Mouse (Mus musculus): ENCODE data around the gene Akap13. TPM values are rescaled to one million over a fixed set of nuclear protein-coding genes. Genes with fewer than 3 reads are reported as not detected.

Gene Akap13
- polyA plus RNA-seq, 1 experiment from 2014 or later, result 12.0 TPM

DNA sequence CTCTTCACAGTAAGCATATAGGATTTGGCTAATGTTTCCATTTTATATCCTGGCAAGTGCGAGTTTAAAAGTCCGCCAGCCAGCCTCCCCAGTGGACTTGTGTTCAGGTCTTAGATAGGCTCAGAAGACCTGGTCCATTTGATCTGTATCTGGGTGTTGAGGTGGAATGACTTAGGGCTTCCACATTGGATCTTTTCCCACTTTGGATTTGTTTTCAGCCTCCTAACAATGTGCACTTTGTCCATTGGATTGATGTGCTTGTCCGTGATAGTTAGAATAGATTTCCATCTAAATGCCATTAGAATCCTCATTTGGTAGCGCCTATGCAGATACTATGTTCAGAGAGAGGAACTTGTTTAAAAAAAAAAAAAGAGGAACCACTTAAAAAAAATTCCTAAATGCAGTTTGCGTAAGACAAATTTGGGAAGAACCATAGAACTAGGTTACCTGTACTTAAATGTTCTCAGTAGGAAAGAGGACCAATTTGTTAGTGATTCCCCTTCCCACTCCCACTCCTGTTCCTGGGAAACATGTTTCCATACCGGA lies 95.5 kb downstream of the Akap13 start:
- H3K4me2 ChIP-seq (ENCODE audit: low read length), result no peak overlapping the region
- H3K4me1 ChIP-seq (replicated peaks; ENCODE audit: control insufficient read depth, insufficient read depth, low read length), result no peaks in the 10 kb centered on the region
- ATAC-seq, result no peak
- no peaks in the 10 kb centered on the region for H3K27me3 ChIP-seq (replicated peaks; ENCODE audit: control insufficient read depth, insufficient read depth, low read length)
- no peaks in the 10 kb centered on the region for H3K9me3 ChIP-seq (ENCODE audit: control insufficient read depth, low read length)
- H3K36me3 ChIP-seq (ENCODE audit: control insufficient read depth, insufficient read depth), result no peaks in the 10 kb centered on the region
- H3K27ac ChIP-seq (ENCODE audit: low read length), result no peak overlapping the region
- H3K4me3 ChIP-seq (replicated peaks; ENCODE audit: low read length), result no peak overlapping the region
- no peak overlapping the region for H3K9ac ChIP-seq (replicated peaks; ENCODE audit: low read depth, low read length)
- 79% methylated on average over 6 of the region's 6 CpGs for WGBS

DNA sequence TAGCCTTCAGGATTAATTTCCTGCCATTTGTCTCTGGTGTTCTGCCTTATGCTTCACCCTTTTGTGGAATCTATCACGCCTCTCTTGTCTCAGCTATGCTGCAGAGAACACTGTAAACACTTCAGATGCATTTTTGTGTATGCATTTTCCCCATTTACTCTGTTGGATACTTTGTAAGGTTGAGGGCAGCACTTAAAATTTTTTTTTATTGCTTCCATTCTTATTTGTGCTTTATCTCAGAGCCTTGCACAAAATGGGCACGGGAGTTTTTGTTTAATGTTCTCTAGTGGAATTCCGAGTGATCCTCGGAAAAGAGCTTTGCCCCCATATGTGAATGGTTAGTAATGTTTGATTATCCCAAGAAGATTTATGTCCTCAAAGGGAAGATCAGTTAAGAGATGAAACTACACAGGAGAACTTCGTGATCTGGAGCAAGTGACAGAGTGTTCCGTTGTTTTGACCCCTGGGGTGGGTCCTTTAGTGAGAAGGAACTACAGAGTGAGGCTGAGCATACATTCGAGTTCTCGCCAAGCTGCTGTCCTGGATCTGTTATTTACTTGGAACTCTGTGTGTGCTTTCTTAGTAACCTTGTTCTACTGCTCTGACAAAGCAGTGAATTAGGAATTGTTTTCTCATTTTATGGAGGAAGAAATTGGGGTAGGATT lies 97.8 kb downstream of the Akap13 start:
- Histone ChIP-seq H3K27ac (ENCODE audit: low read length) (no peak overlapping the region), H3K4me2 (ENCODE audit: low read length) (no peak overlapping the region), H3K4me3 (replicated peaks; ENCODE audit: low read length) (no peak overlapping the region), H3K9ac (replicated peaks; ENCODE audit: low read depth, low read length) (no peak overlapping the region), H3K9me3 (ENCODE audit: control insufficient read depth, low read length) (no peaks in the 10 kb centered on the region), H3K27me3 (replicated peaks; ENCODE audit: control insufficient read depth, insufficient read depth, low read length) (no peaks in the 10 kb centered on the region), H3K36me3 (ENCODE audit: control insufficient read depth, insufficient read depth) (no peaks in the 10 kb centered on the region), H3K4me1 (replicated peaks; ENCODE audit: control insufficient read depth, insufficient read depth, low read length) (no peaks in the 10 kb centered on the region)
- WGBS, result 90% methylated on average over 8 of the region's 8 CpGs
- ATAC-seq, result no peak

DNA sequence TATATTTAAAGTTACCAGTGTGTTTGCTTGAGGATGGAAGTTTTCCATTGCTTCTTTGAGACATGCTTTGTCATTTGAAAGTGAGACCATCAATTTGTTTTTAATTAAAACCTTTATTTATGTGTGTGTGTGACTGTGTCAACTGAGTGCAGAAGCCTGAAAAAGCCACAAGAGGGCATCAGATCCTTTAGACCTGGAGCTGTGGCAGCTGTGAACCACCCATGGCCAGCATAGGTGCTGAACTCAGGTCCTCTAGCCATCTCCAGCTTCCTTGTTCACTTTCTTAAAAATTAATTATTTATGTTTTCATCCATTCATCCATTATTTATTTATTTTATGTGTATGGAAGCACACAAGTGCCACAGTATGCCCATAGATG lies 98.3 kb downstream of the Akap13 start:
- H3K9ac ChIP-seq (replicated peaks; ENCODE audit: low read depth, low read length), result no peak overlapping the region
- H3K36me3 ChIP-seq (ENCODE audit: control insufficient read depth, insufficient read depth), result no peaks in the 10 kb centered on the region
- H3K4me2 ChIP-seq (ENCODE audit: low read length), result no peak overlapping the region
- no peaks in the 10 kb centered on the region for H3K9me3 ChIP-seq (ENCODE audit: control insufficient read depth, low read length)
- no peak for ATAC-seq
- H3K4me1 ChIP-seq (replicated peaks; ENCODE audit: control insufficient read depth, insufficient read depth, low read length), result no peaks in the 10 kb centered on the region
- no peak overlapping the region for H3K4me3 ChIP-seq (replicated peaks; ENCODE audit: low read length)
- H3K27ac ChIP-seq (ENCODE audit: low read length), result no peak overlapping the region
- no peaks in the 10 kb centered on the region for H3K27me3 ChIP-seq (replicated peaks; ENCODE audit: control insufficient read depth, insufficient read depth, low read length)

DNA sequence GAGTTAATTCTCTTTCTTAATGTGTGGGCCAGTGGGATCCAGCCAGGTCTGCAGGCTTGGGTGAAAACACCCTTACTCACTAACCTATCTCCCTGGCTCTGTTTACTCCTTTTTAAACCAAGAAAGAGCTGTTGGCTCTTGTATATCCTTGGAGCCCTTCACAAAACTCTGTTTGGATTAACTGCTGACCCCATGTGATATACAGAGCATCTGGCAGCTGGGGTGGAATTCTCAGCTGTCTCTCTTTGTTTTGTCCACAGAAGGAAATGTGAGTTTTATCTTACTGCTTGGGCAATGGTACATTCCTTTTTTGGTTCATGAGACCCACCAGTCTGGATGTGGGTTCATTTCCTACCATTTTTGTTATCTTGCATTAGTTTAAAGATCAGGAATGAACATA lies 98.7 kb downstream of the Akap13 start:
- no peak for ATAC-seq
- H3K27me3 ChIP-seq (replicated peaks; ENCODE audit: control insufficient read depth, insufficient read depth, low read length), result no peaks in the 10 kb centered on the region
- H3K4me3 ChIP-seq (replicated peaks; ENCODE audit: low read length), result no peak overlapping the region

DNA sequence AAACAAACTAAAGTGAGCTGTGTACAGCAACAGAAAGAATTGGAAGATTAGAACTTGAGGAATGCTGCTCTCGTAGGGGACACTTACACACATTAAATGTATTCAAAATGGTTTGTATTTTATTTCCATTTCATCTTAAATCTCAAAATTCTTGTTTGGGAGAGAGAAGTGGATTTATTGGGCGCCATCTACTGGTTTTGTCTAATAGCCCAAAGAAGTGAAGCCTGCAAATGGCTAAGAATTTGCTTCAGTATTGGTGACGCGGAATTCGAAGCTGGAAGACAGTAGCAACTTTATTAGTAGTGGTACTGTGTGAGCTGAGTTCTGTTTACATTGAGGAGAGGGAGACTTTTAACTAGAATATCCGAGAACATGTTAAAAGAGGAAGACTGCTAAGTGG lies 100.6 kb downstream of the Akap13 start:
- 59% methylated on average over 6 of the region's 6 CpGs for WGBS

More for the DNA sequence above, 98.7 kb downstream of the Akap13 start:
- H3K9ac ChIP-seq (replicated peaks; ENCODE audit: low read depth, low read length), result no peak overlapping the region
- H3K4me1 ChIP-seq (replicated peaks; ENCODE audit: control insufficient read depth, insufficient read depth, low read length), result no peaks in the 10 kb centered on the region
- no peak overlapping the region for H3K27ac ChIP-seq (ENCODE audit: low read length)
- no peaks in the 10 kb centered on the region for H3K9me3 ChIP-seq (ENCODE audit: control insufficient read depth, low read length)
- H3K4me2 ChIP-seq (ENCODE audit: low read length), result no peak overlapping the region
- H3K36me3 ChIP-seq (ENCODE audit: control insufficient read depth, insufficient read depth), result no peaks in the 10 kb centered on the region

DNA sequence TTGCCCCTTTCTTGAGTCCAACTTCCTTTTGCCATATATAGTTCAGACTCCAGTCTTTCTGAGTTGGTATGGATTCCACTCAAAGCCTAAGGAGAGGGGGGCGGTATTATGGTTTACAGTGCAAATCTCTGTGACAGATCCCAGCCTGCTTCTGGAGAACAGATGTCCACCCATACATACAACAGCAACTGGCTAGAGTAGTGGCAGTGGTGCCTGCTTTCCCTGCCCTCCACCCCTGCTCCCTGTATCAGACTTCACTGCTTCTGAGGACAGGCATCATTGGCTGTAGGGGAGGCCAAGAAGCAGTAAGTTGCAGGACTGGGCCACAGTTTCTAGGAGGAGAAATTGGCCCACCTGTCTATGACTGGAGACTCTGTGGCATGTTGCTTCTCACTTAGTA lies 102.9 kb downstream of the Akap13 start:
- Histone ChIP-seq H3K4me1 (replicated peaks; ENCODE audit: control insufficient read depth, insufficient read depth, low read length) (no peaks in the 10 kb centered on the region), H3K4me2 (ENCODE audit: low read length) (no peak overlapping the region), H3K9ac (replicated peaks; ENCODE audit: low read depth, low read length) (no peak overlapping the region), H3K27me3 (replicated peaks; ENCODE audit: control insufficient read depth, insufficient read depth, low read length) (no peaks in the 10 kb centered on the region), H3K36me3 (ENCODE audit: control insufficient read depth, insufficient read depth) (no peaks in the 10 kb centered on the region), H3K27ac (ENCODE audit: low read length) (no peak overlapping the region), H3K9me3 (ENCODE audit: control insufficient read depth, low read length) (no peaks in the 10 kb centered on the region), H3K4me3 (replicated peaks; ENCODE audit: low read length) (no peak overlapping the region)
- ATAC-seq, result no peak
- 93% methylated on average over 1 of the region's 1 CpGs for WGBS

More for the DNA sequence above, 100.6 kb downstream of the Akap13 start:
- H3K27me3 ChIP-seq (replicated peaks; ENCODE audit: control insufficient read depth, insufficient read depth, low read length), result no peaks in the 10 kb centered on the region
- no peak overlapping the region for H3K4me2 ChIP-seq (ENCODE audit: low read length)
- no peak overlapping the region for H3K4me3 ChIP-seq (replicated peaks; ENCODE audit: low read length)
- no peak for ATAC-seq
- no peak overlapping the region for H3K9ac ChIP-seq (replicated peaks; ENCODE audit: low read depth, low read length)
- H3K27ac ChIP-seq (ENCODE audit: low read length), result no peak overlapping the region
- no peaks in the 10 kb centered on the region for H3K4me1 ChIP-seq (replicated peaks; ENCODE audit: control insufficient read depth, insufficient read depth, low read length)
- no peaks in the 10 kb centered on the region for H3K9me3 ChIP-seq (ENCODE audit: control insufficient read depth, low read length)
- no peaks in the 10 kb centered on the region for H3K36me3 ChIP-seq (ENCODE audit: control insufficient read depth, insufficient read depth)

DNA sequence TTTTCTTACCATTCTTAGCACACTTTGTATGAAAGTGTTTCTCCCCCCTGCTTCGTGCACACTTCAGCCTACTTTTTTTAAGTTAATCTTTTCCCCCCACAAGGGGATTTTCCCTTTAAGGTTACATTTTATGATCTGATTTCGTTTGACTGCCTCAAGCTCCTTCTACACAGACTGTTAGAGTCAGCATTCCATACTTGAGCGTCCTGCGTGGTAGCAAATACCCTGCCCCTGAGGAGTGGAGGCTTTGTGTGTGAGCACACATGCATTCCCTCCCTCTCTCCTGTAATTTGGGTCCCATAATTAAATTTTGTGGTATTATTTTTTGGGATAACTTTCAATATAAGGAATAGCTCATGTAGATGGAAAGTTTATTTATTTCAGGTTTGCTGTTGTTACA lies 103.8 kb downstream of the Akap13 start:
- 66% methylated on average over 4 of the region's 4 CpGs for WGBS
- H3K36me3 ChIP-seq (ENCODE audit: control insufficient read depth, insufficient read depth), result no peaks in the 10 kb centered on the region
- H3K4me3 ChIP-seq (replicated peaks; ENCODE audit: low read length), result no peak overlapping the region
- no peaks in the 10 kb centered on the region for H3K4me1 ChIP-seq (replicated peaks; ENCODE audit: control insufficient read depth, insufficient read depth, low read length)
- no peaks in the 10 kb centered on the region for H3K27me3 ChIP-seq (replicated peaks; ENCODE audit: control insufficient read depth, insufficient read depth, low read length)
- H3K27ac ChIP-seq (ENCODE audit: low read length), result no peak overlapping the region
- ATAC-seq, result no peak
- no peak overlapping the region for H3K9ac ChIP-seq (replicated peaks; ENCODE audit: low read depth, low read length)
- no peak overlapping the region for H3K4me2 ChIP-seq (ENCODE audit: low read length)
- H3K9me3 ChIP-seq (ENCODE audit: control insufficient read depth, low read length), result no peaks in the 10 kb centered on the region

DNA sequence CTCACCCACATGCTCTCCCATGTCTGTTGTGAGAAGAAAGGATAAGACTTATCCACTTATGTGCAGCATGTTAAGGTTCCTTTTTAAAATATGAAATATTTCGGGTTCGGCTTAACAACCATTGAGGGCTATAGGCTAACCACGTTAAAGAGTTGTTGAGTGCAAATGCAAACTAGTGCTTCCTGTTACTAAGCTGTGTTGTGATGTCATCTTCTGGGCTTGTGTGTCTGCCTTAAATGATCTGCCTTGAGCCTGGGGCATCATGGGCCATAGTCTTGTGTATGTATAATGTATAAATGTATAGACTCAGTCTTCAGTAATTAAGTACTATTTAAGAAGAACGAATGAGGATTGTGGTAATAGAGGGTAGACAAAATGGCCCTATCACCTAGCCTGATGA lies 104.6 kb downstream of the Akap13 start:
- no peaks in the 10 kb centered on the region for H3K9me3 ChIP-seq (ENCODE audit: control insufficient read depth, low read length)
- H3K4me3 ChIP-seq (replicated peaks; ENCODE audit: low read length), result no peak overlapping the region
- no peak overlapping the region for H3K4me2 ChIP-seq (ENCODE audit: low read length)
- no peak for ATAC-seq
- no peak overlapping the region for H3K9ac ChIP-seq (replicated peaks; ENCODE audit: low read depth, low read length)
- 95% methylated on average over 4 of the region's 4 CpGs for WGBS
- H3K4me1 ChIP-seq (replicated peaks; ENCODE audit: control insufficient read depth, insufficient read depth, low read length), result no peaks in the 10 kb centered on the region
- no peak overlapping the region for H3K27ac ChIP-seq (ENCODE audit: low read length)
- no peaks in the 10 kb centered on the region for H3K27me3 ChIP-seq (replicated peaks; ENCODE audit: control insufficient read depth, insufficient read depth, low read length)
- H3K36me3 ChIP-seq (ENCODE audit: control insufficient read depth, insufficient read depth), result no peaks in the 10 kb centered on the region

DNA sequence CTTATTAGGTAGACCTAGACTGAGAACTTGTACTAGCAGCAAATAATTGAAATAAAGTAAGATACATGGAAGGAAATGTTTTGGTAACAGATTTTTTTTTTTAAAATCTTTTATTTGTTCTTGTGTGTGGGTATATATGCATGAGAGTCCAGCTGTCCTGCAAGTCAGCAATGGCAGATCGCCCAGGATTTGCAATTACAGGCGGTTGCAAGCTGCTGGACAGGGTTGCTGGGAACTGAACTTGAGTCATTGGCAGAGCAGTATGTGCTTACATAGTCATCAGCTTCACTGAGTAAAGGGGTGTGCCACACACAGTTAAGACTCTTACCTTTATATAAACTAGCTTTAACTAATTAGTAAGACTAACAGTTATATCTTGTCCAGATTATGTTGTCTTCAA lies 105.2 kb downstream of the Akap13 start:
- Histone ChIP-seq H3K9me3 (ENCODE audit: control insufficient read depth, low read length) (no peaks in the 10 kb centered on the region), H3K4me1 (replicated peaks; ENCODE audit: control insufficient read depth, insufficient read depth, low read length) (no peaks in the 10 kb centered on the region), H3K4me3 (replicated peaks; ENCODE audit: low read length) (no peak overlapping the region), H3K36me3 (ENCODE audit: control insufficient read depth, insufficient read depth) (no peaks in the 10 kb centered on the region), H3K27ac (ENCODE audit: low read length) (no peak overlapping the region), H3K4me2 (ENCODE audit: low read length) (no peak overlapping the region), H3K9ac (replicated peaks; ENCODE audit: low read depth, low read length) (no peak overlapping the region), H3K27me3 (replicated peaks; ENCODE audit: control insufficient read depth, insufficient read depth, low read length) (no peaks in the 10 kb centered on the region)
- no peak for ATAC-seq
- WGBS, result 82% methylated on average over 2 of the region's 2 CpGs

DNA sequence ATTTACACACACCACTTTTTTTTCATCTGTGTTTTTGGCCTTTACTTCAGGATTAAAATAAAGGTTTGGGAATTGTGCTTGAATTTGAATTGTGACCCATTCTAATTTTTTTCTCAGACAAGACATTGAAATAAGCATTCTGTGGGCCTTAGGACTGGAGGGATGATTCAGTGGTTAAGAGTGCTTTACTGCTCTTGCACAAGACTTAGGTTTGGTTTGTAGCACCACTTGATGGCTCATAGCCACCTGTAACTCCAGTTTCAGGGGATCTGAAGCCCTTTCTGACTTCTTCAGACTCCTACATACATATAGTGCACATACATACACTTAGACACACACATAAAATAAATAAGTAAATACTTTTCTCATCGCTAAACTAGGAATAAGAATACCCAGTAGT lies 105.8 kb downstream of the Akap13 start:
- Histone ChIP-seq H3K9me3 (ENCODE audit: control insufficient read depth, low read length) (no peaks in the 10 kb centered on the region), H3K27ac (ENCODE audit: low read length) (no peak overlapping the region), H3K27me3 (replicated peaks; ENCODE audit: control insufficient read depth, insufficient read depth, low read length) (no peaks in the 10 kb centered on the region), H3K4me3 (replicated peaks; ENCODE audit: low read length) (no peak overlapping the region), H3K36me3 (ENCODE audit: control insufficient read depth, insufficient read depth) (no peaks in the 10 kb centered on the region), H3K4me1 (replicated peaks; ENCODE audit: control insufficient read depth, insufficient read depth, low read length) (no peaks in the 10 kb centered on the region), H3K9ac (replicated peaks; ENCODE audit: low read depth, low read length) (no peak overlapping the region), H3K4me2 (ENCODE audit: low read length) (no peak overlapping the region)
- no peak for ATAC-seq
- 98% methylated on average over 1 of the region's 1 CpGs for WGBS
